Mouse (Mus musculus): ENCODE measurements around the gene Tcf19. TPM values are rescaled to one million over a fixed set of nuclear protein-coding genes. Genes with fewer than 3 reads are reported as not detected.
"Not testable (repeated sequence)": the region's sequence is repeated elsewhere in the genome, so short reads cannot be mapped to it uniquely, and the experiment has no call there.

Gene Tcf19
- polyA plus RNA-seq, 1 experiment from 2014 or later, result 15.5 TPM

DNA sequence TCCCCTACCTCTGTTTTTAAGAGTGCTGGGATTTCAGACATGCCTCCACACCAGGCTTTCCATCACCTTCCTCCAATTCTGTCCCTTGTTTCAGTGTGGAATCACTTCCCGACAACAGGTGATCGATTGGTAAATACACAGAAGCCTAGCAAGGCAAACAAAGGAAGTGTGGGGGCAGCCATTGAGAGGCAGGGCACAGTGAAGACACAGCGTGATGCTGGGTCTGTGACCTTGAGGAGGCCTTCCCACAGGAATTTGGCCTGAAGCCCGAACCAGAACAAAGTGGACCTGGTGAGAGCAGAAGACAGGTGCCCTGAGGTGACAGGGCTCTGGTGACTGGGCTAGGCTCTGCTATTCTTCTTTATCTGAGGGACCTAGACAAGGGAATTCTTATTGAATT is 30.9 kb downstream of the Tcf19 start:
- ATAC-seq (ENCODE audit: low FRiP score, low TSS enrichment) (no peak), DNase-seq (no peak)
- WGBS, result 36% methylated on average over 4 of the region's 4 CpGs

DNA sequence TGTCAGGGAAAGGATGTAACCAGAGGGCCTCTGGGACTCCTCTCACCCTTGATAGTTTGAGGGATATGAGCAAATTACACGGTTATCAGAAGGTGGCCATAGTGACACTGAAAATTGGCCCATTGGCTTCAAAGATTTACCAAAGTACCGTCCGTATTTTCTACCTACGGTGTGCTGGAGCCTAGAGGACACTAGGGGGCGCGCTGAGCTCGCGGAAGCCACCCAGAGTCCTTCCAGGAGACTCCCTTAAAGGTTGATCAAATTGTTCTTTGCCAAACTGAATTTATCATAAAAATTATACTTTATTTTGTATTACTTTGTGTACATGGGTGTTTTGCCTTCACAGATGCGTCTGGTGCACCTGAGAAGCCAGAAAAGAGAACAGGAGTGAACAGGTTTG is 32.6 kb downstream of the Tcf19 start:
- no peak overlapping the region for H3K9ac ChIP-seq (replicated peaks; ENCODE audit: low read length)
- H3K9me3 ChIP-seq (ENCODE audit: control insufficient read depth, low read length), result no peaks in the 10 kb centered on the region
- no peak overlapping the region for H3K4me2 ChIP-seq (ENCODE audit: low read length)
- H3K27me3 ChIP-seq (ENCODE audit: control insufficient read depth, insufficient read depth, low read length), result no peaks in the 10 kb centered on the region
- H3K4me3 ChIP-seq (replicated peaks; ENCODE audit: low read depth, low read length), result no peak overlapping the region
- no peaks in the 10 kb centered on the region for H3K4me1 ChIP-seq (ENCODE audit: control insufficient read depth, insufficient read depth, low read length)
- ATAC-seq (ENCODE audit: low FRiP score, low TSS enrichment) (no peak), DNase-seq (peak; percentile 86)
- H3K36me3 ChIP-seq (ENCODE audit: control insufficient read depth, insufficient read depth, low read length), result no peaks in the 10 kb centered on the region
- WGBS, result 0% methylated on average over 9 of the region's 9 CpGs
- H3K27ac ChIP-seq (replicated peaks; ENCODE audit: low read depth, low read length), result no peak overlapping the region

More for the DNA sequence above, 30.9 kb downstream of the Tcf19 start:
- Histone ChIP-seq H3K9me3 (ENCODE audit: control insufficient read depth, low read length) (no peaks in the 10 kb centered on the region), H3K27me3 (ENCODE audit: control insufficient read depth, insufficient read depth, low read length) (no peaks in the 10 kb centered on the region), H3K36me3 (ENCODE audit: control insufficient read depth, insufficient read depth, low read length) (no peaks in the 10 kb centered on the region), H3K4me2 (ENCODE audit: low read length) (no peak overlapping the region), H3K9ac (replicated peaks; ENCODE audit: low read length) (no peak overlapping the region), H3K4me1 (ENCODE audit: control insufficient read depth, insufficient read depth, low read length) (no peaks in the 10 kb centered on the region), H3K4me3 (replicated peaks; ENCODE audit: low read depth, low read length) (no peak overlapping the region), H3K27ac (replicated peaks; ENCODE audit: low read depth, low read length) (no peak overlapping the region)

DNA sequence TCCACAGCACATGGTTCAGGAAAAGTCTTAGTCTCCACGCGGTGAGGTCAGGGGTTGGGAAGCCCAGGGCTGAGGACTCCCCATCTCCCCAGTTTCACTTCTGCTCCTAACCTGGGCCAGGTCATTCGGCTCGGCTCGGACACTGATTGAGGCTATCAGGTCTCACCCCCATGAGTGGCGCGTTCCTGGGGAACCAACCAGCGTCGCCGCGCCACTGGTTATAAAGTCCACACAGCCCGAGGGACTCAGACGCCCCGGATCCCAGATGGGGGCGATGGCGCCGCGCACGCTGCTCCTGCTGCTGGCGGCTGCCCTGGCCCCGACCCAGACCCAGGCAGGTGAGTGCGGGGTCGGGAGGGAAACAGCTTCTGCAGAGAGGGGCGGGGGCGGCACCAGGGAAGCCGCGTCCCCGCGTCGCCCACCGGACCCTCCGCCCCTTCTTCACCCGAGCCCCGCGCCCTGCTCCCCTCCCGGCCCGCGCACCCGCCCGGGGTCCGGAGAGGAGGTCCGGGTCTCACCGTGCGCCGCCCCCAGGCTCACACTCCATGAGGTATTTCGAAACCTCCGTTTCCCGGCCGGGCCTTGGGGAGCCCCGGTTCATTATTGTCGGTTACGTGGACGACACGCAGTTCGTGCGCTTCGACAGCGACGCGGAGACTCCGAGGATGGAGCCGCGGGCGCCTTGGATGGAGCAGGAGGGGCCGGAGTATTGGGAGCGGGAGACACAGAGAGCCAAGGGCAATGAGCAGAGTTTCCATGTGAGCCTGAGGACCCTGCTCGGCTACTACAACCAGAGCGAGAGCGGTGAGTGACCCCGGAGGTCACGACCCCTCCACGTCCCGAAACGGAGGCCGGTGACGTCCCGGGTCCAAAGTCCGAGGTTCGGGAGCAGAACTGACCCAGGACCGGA is 46.5 kb downstream of the Tcf19 start, which contains the start of gene H2-Q10:
H2-Q10 (plus strand) TSS at position 248 of the 910 bp plus-strand sequence.
- Histone ChIP-seq H3K4me1 (ENCODE audit: control insufficient read depth, insufficient read depth, low read length) (peaks cover 6% of the 10 kb centered on the region; the same call in 1 of the 2 replicates), H3K4me2 (ENCODE audit: low read length) (peak within 1 kb of the TSS; percentile 60), H3K4me3 (replicated peaks; ENCODE audit: low read depth, low read length) (peak within 1 kb of the TSS; percentile 35), H3K36me3 (ENCODE audit: control insufficient read depth, insufficient read depth, low read length) (no peaks in the 10 kb centered on the region), H3K27me3 (ENCODE audit: control insufficient read depth, insufficient read depth, low read length) (peaks cover 20% of the 10 kb centered on the region), H3K27ac (replicated peaks; ENCODE audit: low read depth, low read length) (no peak within 1 kb of the TSS), H3K9me3 (ENCODE audit: control insufficient read depth, low read length) (no peaks in the 10 kb centered on the region), H3K9ac (replicated peaks; ENCODE audit: low read length) (peak within 1 kb of the TSS; percentile 42; the same call in 1 of the 2 replicates)
- ATAC-seq (ENCODE audit: low FRiP score, low TSS enrichment), result no peak
- peak; percentile 31 for DNase-seq
- 2% methylated on average over 78 of the region's 80 CpGs for WGBS

DNA sequence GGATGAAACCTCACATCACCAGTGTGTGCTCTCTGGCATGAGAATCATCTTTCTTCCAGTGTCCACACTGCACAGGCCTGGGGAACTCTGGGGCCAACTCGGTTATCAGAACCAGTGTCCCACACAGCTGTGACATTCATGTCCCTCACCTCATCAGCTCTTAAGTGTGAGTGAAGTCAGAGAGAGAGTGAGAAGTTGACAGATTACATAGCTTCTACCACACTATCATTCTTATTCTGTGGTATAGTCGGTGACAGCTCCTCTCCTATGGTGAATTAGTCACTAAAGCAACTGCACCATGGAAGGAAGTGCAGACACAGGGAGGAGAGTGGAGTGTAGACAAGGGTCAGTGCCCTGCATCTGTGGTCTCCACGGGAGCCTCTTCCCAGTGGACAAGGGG is 47.7 kb downstream of the Tcf19 start:
- DNase-seq; H3K4me1 ChIP-seq (ENCODE audit: control insufficient read depth, insufficient read depth, low read length); H3K4me2 ChIP-seq (ENCODE audit: low read length); H3K9me3 ChIP-seq (ENCODE audit: control insufficient read depth, low read length); H3K9ac ChIP-seq (replicated peaks; ENCODE audit: low read length); H3K27ac ChIP-seq (replicated peaks; ENCODE audit: low read depth, low read length); H3K4me3 ChIP-seq (replicated peaks; ENCODE audit: low read depth, low read length); ATAC-seq (ENCODE audit: low FRiP score, low TSS enrichment); H3K36me3 ChIP-seq (ENCODE audit: control insufficient read depth, insufficient read depth, low read length): not testable (repeated sequence)
- 69% methylated on average over 3 of the region's 3 CpGs for WGBS
- H3K27me3 ChIP-seq (ENCODE audit: control insufficient read depth, insufficient read depth, low read length), result peaks cover 20% of the 10 kb centered on the region

DNA sequence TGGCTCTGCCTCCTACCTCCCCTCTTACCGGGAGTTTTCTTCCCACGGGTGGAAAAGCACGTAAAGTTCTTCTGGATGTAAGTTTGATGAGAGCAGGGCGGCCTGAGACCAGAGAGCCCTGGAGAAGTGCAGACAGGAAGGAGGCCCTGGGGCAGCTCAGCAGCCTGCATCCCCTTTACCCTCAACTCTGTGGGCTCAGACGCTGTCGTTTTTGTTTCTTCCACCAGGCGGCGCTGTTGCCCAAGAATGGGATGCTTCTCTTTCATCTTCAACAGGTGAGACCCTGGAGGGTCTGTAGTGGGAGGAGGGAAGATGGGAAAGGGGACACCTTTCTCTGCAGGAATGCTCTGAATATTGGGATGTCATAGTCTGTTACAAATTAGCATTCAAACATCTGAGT is 51.0 kb downstream of the Tcf19 start:
- H3K4me3 ChIP-seq (replicated peaks; ENCODE audit: low read depth, low read length); H3K27ac ChIP-seq (replicated peaks; ENCODE audit: low read depth, low read length); H3K4me2 ChIP-seq (ENCODE audit: low read length); H3K36me3 ChIP-seq (ENCODE audit: control insufficient read depth, insufficient read depth, low read length); H3K9me3 ChIP-seq (ENCODE audit: control insufficient read depth, low read length); H3K4me1 ChIP-seq (ENCODE audit: control insufficient read depth, insufficient read depth, low read length); ATAC-seq (ENCODE audit: low FRiP score, low TSS enrichment); H3K9ac ChIP-seq (replicated peaks; ENCODE audit: low read length): not testable (repeated sequence)
- peak; percentile 52 for DNase-seq
- H3K27me3 ChIP-seq (ENCODE audit: control insufficient read depth, insufficient read depth, low read length), result peaks cover 17% of the 10 kb centered on the region
- WGBS, result 5% methylated on average over 8 of the region's 8 CpGs

Other genes with a start within 250 kb of the Tcf19 start
- gene H2-Q1, start 196.4 kb downstream of the Tcf19 start, polyA plus RNA-seq (2014; fragmentation: Nextera tagmentation; extraction: Ambion mirVana), result 0.16 TPM in 1 of 2 replicates, not detected in the other
- 1.5 and 1.8 TPM in 2 replicates for gene H2-Q2, start 174.6 kb downstream of the Tcf19 start, polyA plus RNA-seq (2014; fragmentation: Nextera tagmentation; extraction: Ambion mirVana)
- gene H2-Q4, start 137.2 kb downstream of the Tcf19 start, polyA plus RNA-seq (2014; fragmentation: Nextera tagmentation; extraction: Ambion mirVana), result 0.18 and 0.80 TPM in 2 replicates
- gene H2-Q6, start 92.0 kb downstream of the Tcf19 start, polyA plus RNA-seq (2014; fragmentation: Nextera tagmentation; extraction: Ambion mirVana), result 0.61 and 0.63 TPM in 2 replicates
- gene H2-Q7, start 77.7 kb downstream of the Tcf19 start, polyA plus RNA-seq (2014; fragmentation: Nextera tagmentation; extraction: Ambion mirVana), result 2.5 and 2.8 TPM in 2 replicates
- 0.38 TPM in 1 of 2 replicates, not detected in the other for gene H2-Q10, start 46.7 kb downstream of the Tcf19 start, polyA plus RNA-seq (2014; fragmentation: Nextera tagmentation; extraction: Ambion mirVana)
- not detected in 2 replicates for gene Pou5f1, start 10.8 kb downstream of the Tcf19 start, polyA plus RNA-seq (2014; fragmentation: Nextera tagmentation; extraction: Ambion mirVana)
- 1.6 and 3.4 TPM in 2 replicates for gene Cchcr1, start 276 bp upstream of the Tcf19 start, polyA plus RNA-seq (2014; fragmentation: Nextera tagmentation; extraction: Ambion mirVana)
- gene Psors1c2, start 16.4 kb upstream of the Tcf19 start, polyA plus RNA-seq (2014; fragmentation: Nextera tagmentation; extraction: Ambion mirVana), result 0.54 and 0.61 TPM in 2 replicates
- gene Cdsn, start 35.3 kb upstream of the Tcf19 start, polyA plus RNA-seq (2014; fragmentation: Nextera tagmentation; extraction: Ambion mirVana), result 0.11 TPM in 1 of 2 replicates, not detected in the other
- not detected in 2 replicates for gene 2300002M23Rik, start 50.6 kb upstream of the Tcf19 start, polyA plus RNA-seq (2014; fragmentation: Nextera tagmentation; extraction: Ambion mirVana)
- gene Sfta2, start 84.7 kb upstream of the Tcf19 start, polyA plus RNA-seq (2014; fragmentation: Nextera tagmentation; extraction: Ambion mirVana), result not detected in 2 replicates
- gene Gm9573, start 109.8 kb upstream of the Tcf19 start, polyA plus RNA-seq (2014; fragmentation: Nextera tagmentation; extraction: Ambion mirVana), result not detected in 2 replicates
- not detected in 2 replicates for gene Mucl3, start 126.9 kb upstream of the Tcf19 start, polyA plus RNA-seq (2014; fragmentation: Nextera tagmentation; extraction: Ambion mirVana)
- gene Vars2, start 150.8 kb upstream of the Tcf19 start, polyA plus RNA-seq (2014; fragmentation: Nextera tagmentation; extraction: Ambion mirVana), result 9.5 and 14.8 TPM in 2 replicates
- gene Gtf2h4, start 156.9 kb upstream of the Tcf19 start, polyA plus RNA-seq (2014; fragmentation: Nextera tagmentation; extraction: Ambion mirVana), result 23.6 and 25.5 TPM in 2 replicates
- gene Ddr1, start 187.8 kb upstream of the Tcf19 start, polyA plus RNA-seq (2014; fragmentation: Nextera tagmentation; extraction: Ambion mirVana), result 52.9 and 87.2 TPM in 2 replicates

All from midbrain, embryonic 14.5 days (tissue).